In genomic region chr5:53193092-53194030, GRCm38 (mm10) we compare ENCODE assay signal across 27 mouse cellular contexts. TPM values are rescaled to one million over a fixed set of nuclear protein-coding genes. Genes with fewer than 3 reads are reported as not detected.
DNase-seq lines count a peak whose midpoint lies in the region; ATAC-seq and TF ChIP-seq lines count a peak whose summit lies in the region.
"Had no signal": no experiment of that assay in that cellular context is flagged by ENCODE, and none has a peak within 500 bp of the region (broad histone marks: within the 10 kb centered on the region; RNA-seq: fewer than 3 reads in every experiment).

No protein-coding gene starts in this region.

- WGBS in kidney, adult 2 months: 73% methylated on average over 13 of the region's 13 CpGs
- WGBS in intestine, postnatal 0 days: 58% methylated on average over 13 of the region's 13 CpGs

- TF ChIP-seq CTCF in kidney, adult 2 months (conservative IDR thresholded peaks at IDR 0.05; ENCODE audit: insufficient read depth, insufficient read length, low read depth, low read length): no peak
- no peak for TF ChIP-seq CTCF in brain, embryonic 14.5 days (IDR thresholded peaks at IDR 0.05; ENCODE audit: borderline replicate concordance, extremely low read depth, insufficient read depth, insufficient read length)
- TF ChIP-seq CTCF in intestine, postnatal 0 days (IDR thresholded peaks at IDR 0.05; ENCODE audit: low read depth): no peak

- H3K27ac ChIP-seq in kidney, adult 2 months (ENCODE audit: insufficient read depth, low read depth, low read length): 0 out of 2 replicates have a peak overlapping the region, but pooled peaks have one; percentile 12
- peak overlapping the region; percentile 69 for H3K27ac ChIP-seq in intestine, postnatal 0 days (ENCODE audit: low read depth, low read length)
- H3K27ac ChIP-seq: embryonic facial prominence, embryonic 12.5 days; gastrocnemius, adult 2 months; heart, embryonic 10.5 days; heart, embryonic 15.5 days; limb, embryonic 13.5 days; liver, embryonic 12.5 days; neural tube, embryonic 12.5 days had no signal

- H3K9ac ChIP-seq in intestine, postnatal 0 days (ENCODE audit: low read depth, low read length): no peak overlapping the region
- H3K9ac ChIP-seq: embryonic facial prominence, embryonic 12.5 days; heart, embryonic 15.5 days; limb, embryonic 13.5 days; liver, embryonic 12.5 days; neural tube, embryonic 12.5 days had no signal

- no peak for ATAC-seq in intestine, postnatal 0 days
- ATAC-seq: hindbrain, embryonic 16.5 days; liver, embryonic 12.5 days; lung, postnatal 0 days; midbrain, embryonic 16.5 days had no signal

- H3K9me3 ChIP-seq in intestine, postnatal 0 days (ENCODE audit: control insufficient read depth): no peaks in the 10 kb centered on the region
- H3K9me3 ChIP-seq: embryonic facial prominence, embryonic 12.5 days; heart, embryonic 10.5 days; heart, embryonic 15.5 days; limb, embryonic 13.5 days; liver, embryonic 12.5 days; neural tube, embryonic 12.5 days had no signal

- no peaks in the 10 kb centered on the region for H3K36me3 ChIP-seq in kidney, adult 2 months (ENCODE audit: control insufficient read depth, insufficient read depth, low read length)
- no peaks in the 10 kb centered on the region for H3K36me3 ChIP-seq in intestine, postnatal 0 days (ENCODE audit: control insufficient read depth, insufficient read depth)
- H3K36me3 ChIP-seq: embryonic facial prominence, embryonic 12.5 days; heart, embryonic 10.5 days; heart, embryonic 15.5 days; limb, embryonic 13.5 days; liver, embryonic 12.5 days; neural tube, embryonic 12.5 days had no signal

- H3K4me3 ChIP-seq in kidney, adult 2 months (ENCODE audit: insufficient read depth, low read depth, low read length): no peak overlapping the region
- no peak overlapping the region for H3K4me3 ChIP-seq in intestine, postnatal 0 days (ENCODE audit: low read depth, low read length)
- H3K4me3 ChIP-seq: embryonic facial prominence, embryonic 12.5 days; gastrocnemius, adult 2 months; heart, embryonic 10.5 days; heart, embryonic 15.5 days; limb, embryonic 13.5 days; liver, embryonic 12.5 days; myocyte; neural tube, embryonic 12.5 days had no signal

- H3K4me2 ChIP-seq in intestine, postnatal 0 days (replicated peaks; ENCODE audit: low read depth): 0 out of 2 replicates have a peak overlapping the region, but pooled peaks have one; percentile 13
- H3K4me2 ChIP-seq: embryonic facial prominence, embryonic 12.5 days; heart, embryonic 15.5 days; limb, embryonic 13.5 days; liver, embryonic 12.5 days; neural tube, embryonic 12.5 days had no signal

- no peaks in the 10 kb centered on the region for H3K27me3 ChIP-seq in kidney, adult 2 months (replicated peaks; ENCODE audit: control insufficient read depth, insufficient read depth, low read length)
- H3K27me3 ChIP-seq in intestine, postnatal 0 days (replicated peaks; ENCODE audit: control insufficient read depth, insufficient read depth, low read length): no peaks in the 10 kb centered on the region
- H3K27me3 ChIP-seq: embryonic facial prominence, embryonic 12.5 days; heart, embryonic 15.5 days; limb, embryonic 13.5 days; liver, embryonic 12.5 days; neural tube, embryonic 12.5 days had no signal

- H3K4me1 ChIP-seq in kidney, adult 2 months (ENCODE audit: control insufficient read depth, insufficient read depth, low read length): peaks cover 14% of the 10 kb centered on the region; the same call in 1 of the 2 replicates
- peaks cover 8% of the 10 kb centered on the region; the same call in 1 of the 2 replicates for H3K4me1 ChIP-seq in intestine, postnatal 0 days (replicated peaks; ENCODE audit: control insufficient read depth, insufficient read depth, low read length)
- H3K4me1 ChIP-seq: embryonic facial prominence, embryonic 12.5 days; limb, embryonic 13.5 days; liver, embryonic 12.5 days; neural tube, embryonic 12.5 days had no signal

- no peak for TF ChIP-seq POLR2A in kidney, adult 2 months (IDR thresholded peaks at IDR 0.05; ENCODE audit: low read depth, low read length)
- TF ChIP-seq POLR2A in brain, embryonic 14.5 days (IDR thresholded peaks at IDR 0.05; ENCODE audit: borderline replicate concordance, extremely low read depth, insufficient read depth, insufficient read length, poor library complexity, severe bottlenecking): no peak

- DNase-seq in kidney, adult 2 months: peak; percentile 59
- DNase-seq in kidney, postnatal 25 days: no peak
- peak; percentile 58 for DNase-seq in brain, adult 2 months (ENCODE audit: low read depth, low spot score)
- peak; percentile 66 for DNase-seq in brain, embryonic 14.5 days (ENCODE audit: low read depth)
- DNase-seq in gastrocnemius, postnatal 25 days: no peak
- no peak for DNase-seq in heart, adult 8-10 months (ENCODE audit: low spot score)
- DNase-seq in cerebellum, adult 8-10 months: no peak
- DNase-seq: adrenal gland, postnatal 25 days; B cell, adult 2 months; cerebellum, adult 9-10 months; embryo, embryonic 11 days; gastrocnemius, adult 2 months; kidney, postnatal 14 days; lung, adult 18-20 months; lung, postnatal 4 days had no signal

RNA-seq across cellular contexts. Expression of gene Sel1l3, which starts 20.4 kb away (rescaled TPM):
- 28.6 and 31.5 TPM in 2 replicates for polyA plus RNA-seq in kidney, adult 2 months (2012; rRNA removed)
- polyA plus RNA-seq in brain, embryonic 14.5 days (2012; rRNA removed): 15.5 and 17.3 TPM in 2 replicates
- 16.2 and 17.2 TPM in 2 replicates for polyA plus RNA-seq in intestine, postnatal 0 days (2015; fragmentation: Nextera tagmentation; extraction: Ambion mirVana)
- 10 to 100 TPM; 71.7 to 90.2 TPM for total RNA-seq in gastrocnemius, postnatal 25 days (2021)
- total RNA-seq in heart, adult 8-10 months (2022): 1 to 10 TPM; 1.2 to 1.8 (median 1.6) TPM
- total RNA-seq: megakaryocyte-erythroid progenitor cell, adult 5-6 weeks had no signal

Comparison
In these comparisons a context has a peak if more than half of its experiments do, and no peak if none do; other contexts are left out.
1. DNase-seq: peak in kidney, adult 2 months (single experiment), brain, adult 2 months (single experiment) and brain, embryonic 14.5 days (single experiment); none in kidney, postnatal 25 days (0 of 2), gastrocnemius, postnatal 25 days (single experiment), heart, adult 8-10 months (single experiment) and cerebellum, adult 8-10 months (single experiment).